9 mouse cellular contexts compared by ENCODE assay signal in genomic region chr2:74698201-74699052, GRCm38 (mm10). TPM values are rescaled to one million over a fixed set of nuclear protein-coding genes. Genes with fewer than 3 reads are reported as not detected.
A peak's percentile ranks its signal among the peaks of the same experiment; 100 is the strongest.
DNase-seq lines count a peak whose midpoint lies in the region; ATAC-seq lines count a peak whose summit lies in the region.
"Had no signal": no experiment of that assay in that cellular context is flagged by ENCODE, and none has a peak within 500 bp of the region (broad histone marks: within the 10 kb centered on the region; RNA-seq: fewer than 3 reads in every experiment).

No protein-coding gene starts in this region.

- H3K9ac ChIP-seq in limb, embryonic 12.5 days (replicated peaks), result peak overlapping the region; percentile 93
- H3K9ac ChIP-seq in stomach, embryonic 16.5 days (ENCODE audit: low read length), result no peak overlapping the region

- H3K27ac ChIP-seq in limb, embryonic 12.5 days, result peak overlapping the region; percentile 97
- H3K27ac ChIP-seq in stomach, embryonic 16.5 days (ENCODE audit: low read length), result no peak overlapping the region

- peak overlapping the region; percentile 92 for H3K4me2 ChIP-seq in limb, embryonic 12.5 days
- H3K4me2 ChIP-seq in stomach, embryonic 16.5 days (ENCODE audit: low read depth, low read length), result peak overlapping the region; percentile 50

- intact Hi-C loops in gastrocnemius, postnatal 14 days (cut with DNase I; ENCODE audit: low total_unique reads), result no loop called here

- H3K4me1 ChIP-seq in limb, embryonic 12.5 days (replicated peaks), result peaks cover 60% of the 10 kb centered on the region
- peaks cover 6% of the 10 kb centered on the region for H3K4me1 ChIP-seq in stomach, embryonic 16.5 days (ENCODE audit: control insufficient read depth, insufficient read depth, low read length)

- WGBS in limb, embryonic 12.5 days, result under 1% methylated on average over 67 of the region's 86 CpGs
- under 1% methylated on average over 81 of the region's 86 CpGs for WGBS in stomach, embryonic 16.5 days

- ATAC-seq in limb, embryonic 12.5 days (ENCODE audit: insufficient number of reproducible peaks, insufficient read depth, low FRiP score, low TSS enrichment, low read depth), result peak; percentile 1; the same call in 1 of the 2 replicates
- ATAC-seq in stomach, embryonic 16.5 days (ENCODE audit: insufficient read depth, low FRiP score), result no peak

- peaks cover 12% of the 10 kb centered on the region for H3K36me3 ChIP-seq in limb, embryonic 12.5 days
- no peaks in the 10 kb centered on the region for H3K36me3 ChIP-seq in stomach, embryonic 16.5 days (ENCODE audit: control insufficient read depth, insufficient read depth, low read length)

- peak overlapping the region; percentile 66 for H3K4me3 ChIP-seq in limb, embryonic 12.5 days (replicated peaks)
- H3K4me3 ChIP-seq in stomach, embryonic 16.5 days (replicated peaks; ENCODE audit: low read length), result peak overlapping the region; percentile 39
- H3K4me3 ChIP-seq: erythroblast, embryonic 14.5 days had no signal

- H3K9me3 ChIP-seq in limb, embryonic 12.5 days, result no peaks in the 10 kb centered on the region
- no peaks in the 10 kb centered on the region for H3K9me3 ChIP-seq in stomach, embryonic 16.5 days (replicated peaks; ENCODE audit: control insufficient read depth, low read length)

- peaks cover 54% of the 10 kb centered on the region for H3K27me3 ChIP-seq in limb, embryonic 12.5 days
- H3K27me3 ChIP-seq in stomach, embryonic 16.5 days (ENCODE audit: control insufficient read depth, insufficient read depth, low read length), result peaks cover 96% of the 10 kb centered on the region

- peak; percentile 60 for DNase-seq in gastrocnemius, adult 18-20 months (ENCODE audit: low spot score)
- DNase-seq in gastrocnemius, postnatal 14 days, result no peak
- DNase-seq in ZHBTc4 (ENCODE audit: low read depth, low spot score), result peak; percentile 66
- peak; percentile 73 for DNase-seq in gastrocnemius, postnatal 25 days
- no peak for DNase-seq in cerebellum, adult 11 months
- no peak for DNase-seq in frontal cortex, postnatal 36 days (ENCODE audit: low spot score in 2 of 2)

RNA-seq across cellular contexts. Expression of gene Hoxd9, which starts 0.9 kb away (rescaled TPM):
- total RNA-seq in gastrocnemius, adult 18-20 months (2021), result 10 to 100 TPM; 17.0 to 18.1 TPM
- total RNA-seq in gastrocnemius, postnatal 14 days (2021), result 10 to 100 TPM; 14.8 to 18.8 TPM
- 10 to 100 TPM in 1 of 2 experiments, 1 to 10 TPM in 1; 5.7 to 14.7 TPM for total RNA-seq in gastrocnemius, postnatal 25 days (2021)
- polyA plus RNA-seq in limb, embryonic 12.5 days (2016; fragmentation: Nextera tagmentation; extraction: Ambion mirVana), result 17.8 and 19.2 TPM in 2 replicates
- polyA plus RNA-seq in stomach, embryonic 16.5 days (2015; fragmentation: Nextera tagmentation; extraction: Ambion mirVana), result 0.41 and 0.53 TPM in 2 replicates
- polyA plus RNA-seq: erythroblast, embryonic 14.5 days had no signal

RNA-seq across cellular contexts. Expression of gene Hoxd8, which starts 6.0 kb away (rescaled TPM):
- 10 to 100 TPM; 32.2 to 40.3 TPM for total RNA-seq in gastrocnemius, adult 18-20 months (2021)
- 10 to 100 TPM; 30.0 to 38.2 TPM for total RNA-seq in gastrocnemius, postnatal 14 days (2021)
- total RNA-seq in gastrocnemius, postnatal 25 days (2021), result 10 to 100 TPM; 11.7 to 30.6 TPM
- 7.5 and 7.8 TPM in 2 replicates for polyA plus RNA-seq in limb, embryonic 12.5 days (2016; fragmentation: Nextera tagmentation; extraction: Ambion mirVana)
- 1.7 and 2.8 TPM in 2 replicates for polyA plus RNA-seq in stomach, embryonic 16.5 days (2015; fragmentation: Nextera tagmentation; extraction: Ambion mirVana)
- polyA plus RNA-seq: erythroblast, embryonic 14.5 days had no signal

RNA-seq across cellular contexts. Expression of gene Hoxd10, which starts 6.7 kb away (rescaled TPM):
- total RNA-seq in gastrocnemius, adult 18-20 months (2021), result 1 to 10 TPM; 5.0 to 6.1 TPM
- total RNA-seq in gastrocnemius, postnatal 14 days (2021), result 1 to 10 TPM; 4.4 to 4.5 TPM
- total RNA-seq in gastrocnemius, postnatal 25 days (2021), result 1 to 10 TPM; 1.5 to 4.5 TPM
- polyA plus RNA-seq in limb, embryonic 12.5 days (2016; fragmentation: Nextera tagmentation; extraction: Ambion mirVana), result 39.5 and 42.0 TPM in 2 replicates
- polyA plus RNA-seq in stomach, embryonic 16.5 days (2015; fragmentation: Nextera tagmentation; extraction: Ambion mirVana), result 0.21 TPM in 1 of 2 replicates, not detected in the other
- polyA plus RNA-seq: erythroblast, embryonic 14.5 days had no signal

RNA-seq across cellular contexts. Expression of gene Hoxd3, which starts 13.3 kb away (rescaled TPM):
- total RNA-seq in gastrocnemius, adult 18-20 months (2021), result not detected
- total RNA-seq in gastrocnemius, postnatal 14 days (2021), result not detected
- not detected for total RNA-seq in gastrocnemius, postnatal 25 days (2021)
- polyA plus RNA-seq in limb, embryonic 12.5 days (2016; fragmentation: Nextera tagmentation; extraction: Ambion mirVana), result 1.4 and 1.5 TPM in 2 replicates
- 7.4 and 9.2 TPM in 2 replicates for polyA plus RNA-seq in stomach, embryonic 16.5 days (2015; fragmentation: Nextera tagmentation; extraction: Ambion mirVana)
- polyA plus RNA-seq: erythroblast, embryonic 14.5 days had no signal

RNA-seq across cellular contexts. Expression of gene Hoxd4, which starts 13.3 kb away (rescaled TPM):
- 1 to 10 TPM; 1.0 to 1.3 TPM for total RNA-seq in gastrocnemius, adult 18-20 months (2021)
- total RNA-seq in gastrocnemius, postnatal 14 days (2021), result 1 to 10 TPM; 1.4 to 2.7 TPM
- 1 to 10 TPM; 1.4 to 2.2 TPM for total RNA-seq in gastrocnemius, postnatal 25 days (2021)
- 0.55 and 0.78 TPM in 2 replicates for polyA plus RNA-seq in limb, embryonic 12.5 days (2016; fragmentation: Nextera tagmentation; extraction: Ambion mirVana)
- polyA plus RNA-seq in stomach, embryonic 16.5 days (2015; fragmentation: Nextera tagmentation; extraction: Ambion mirVana), result 0.29 and 0.39 TPM in 2 replicates

Comparison
In these comparisons a context has a peak if more than half of its experiments do, and no peak if none do; other contexts are left out.
1. DNase-seq: peak in gastrocnemius, adult 18-20 months (single experiment), ZHBTc4 (single experiment) and gastrocnemius, postnatal 25 days (single experiment); none in gastrocnemius, postnatal 14 days (single experiment), cerebellum, adult 11 months (single experiment) and frontal cortex, postnatal 36 days (0 of 2).